Mouse (Mus musculus): Measurements from ENCODE around the gene Itpripl2. TPM values are rescaled to one million over a fixed set of nuclear protein-coding genes. Genes with fewer than 3 reads are reported as not detected.

Itpripl2 gene
- polyA plus RNA-seq, 1 experiment from 2014 or later: 1.1 TPM

- no peaks in the 10 kb centered on the region for H3K4me1 ChIP-seq (replicated peaks; ENCODE audit: control insufficient read depth, insufficient read depth, low read length)
- H3K4me3 ChIP-seq (ENCODE audit: low read depth, low read length): no peak overlapping the region
- no peak overlapping the region for H3K4me2 ChIP-seq
- no peaks in the 10 kb centered on the region for H3K27me3 ChIP-seq (replicated peaks; ENCODE audit: control insufficient read depth, insufficient read depth, low read length)
- no peak overlapping the region for H3K27ac ChIP-seq (ENCODE audit: low read depth, low read length)
- H3K36me3 ChIP-seq (ENCODE audit: control insufficient read depth, insufficient read depth, low read length): no peaks in the 10 kb centered on the region
- H3K9me3 ChIP-seq (ENCODE audit: control insufficient read depth, low read length): no peaks in the 10 kb centered on the region
- DNase-seq (ENCODE audit: low spot score) (no peak), ATAC-seq (replicated peaks; ENCODE audit: low FRiP score) (no peak)
- H3K9ac ChIP-seq (ENCODE audit: low read depth, low read length): no peak overlapping the region
- 84% methylated on average over 9 of the region's 9 CpGs for WGBS
Measured at GRCm38 (mm10) chr7:118480160-118480709, 11.5 kb downstream of the Itpripl2 start.

- DNase-seq (ENCODE audit: low spot score) (no peak), ATAC-seq (replicated peaks; ENCODE audit: low FRiP score) (no peak)
- Histone ChIP-seq H3K27ac (ENCODE audit: low read depth, low read length) (no peak overlapping the region), H3K4me3 (ENCODE audit: low read depth, low read length) (no peak overlapping the region), H3K36me3 (ENCODE audit: control insufficient read depth, insufficient read depth, low read length) (no peaks in the 10 kb centered on the region), H3K4me2 (no peak overlapping the region), H3K9me3 (ENCODE audit: control insufficient read depth, low read length) (no peaks in the 10 kb centered on the region), H3K4me1 (replicated peaks; ENCODE audit: control insufficient read depth, insufficient read depth, low read length) (no peaks in the 10 kb centered on the region), H3K9ac (ENCODE audit: low read depth, low read length) (no peak overlapping the region), H3K27me3 (replicated peaks; ENCODE audit: control insufficient read depth, insufficient read depth, low read length) (no peaks in the 10 kb centered on the region)
- WGBS: 60% methylated on average over 3 of the region's 3 CpGs
Measured at GRCm38 (mm10) chr7:118478835-118479312, 12.9 kb downstream of the Itpripl2 start.

GRCm38 (mm10) chr7:118476428-118476827 lies 15.3 kb downstream of the Itpripl2 start:
- Histone ChIP-seq H3K9me3 (ENCODE audit: control insufficient read depth, low read length) (no peaks in the 10 kb centered on the region), H3K27ac (ENCODE audit: low read depth, low read length) (no peak overlapping the region), H3K4me2 (no peak overlapping the region), H3K9ac (ENCODE audit: low read depth, low read length) (no peak overlapping the region), H3K36me3 (ENCODE audit: control insufficient read depth, insufficient read depth, low read length) (no peaks in the 10 kb centered on the region), H3K27me3 (replicated peaks; ENCODE audit: control insufficient read depth, insufficient read depth, low read length) (no peaks in the 10 kb centered on the region), H3K4me3 (ENCODE audit: low read depth, low read length) (no peak overlapping the region), H3K4me1 (replicated peaks; ENCODE audit: control insufficient read depth, insufficient read depth, low read length) (no peaks in the 10 kb centered on the region)
- no peak for ATAC-seq (replicated peaks; ENCODE audit: low FRiP score)
- WGBS: 68% methylated on average over 5 of the region's 5 CpGs
- DNase-seq (ENCODE audit: low spot score): no peak

GRCm38 (mm10) chr7:118475008-118475705 lies 16.6 kb downstream of the Itpripl2 start:
- Histone ChIP-seq H3K4me2 (no peak overlapping the region), H3K4me3 (ENCODE audit: low read depth, low read length) (no peak overlapping the region), H3K4me1 (replicated peaks; ENCODE audit: control insufficient read depth, insufficient read depth, low read length) (no peaks in the 10 kb centered on the region), H3K36me3 (ENCODE audit: control insufficient read depth, insufficient read depth, low read length) (no peaks in the 10 kb centered on the region), H3K27ac (ENCODE audit: low read depth, low read length) (no peak overlapping the region), H3K9ac (ENCODE audit: low read depth, low read length) (no peak overlapping the region), H3K27me3 (replicated peaks; ENCODE audit: control insufficient read depth, insufficient read depth, low read length) (no peaks in the 10 kb centered on the region), H3K9me3 (ENCODE audit: control insufficient read depth, low read length) (no peaks in the 10 kb centered on the region)
- DNase-seq (ENCODE audit: low spot score): no peak
- WGBS: 85% methylated on average over 7 of the region's 7 CpGs
- no peak for ATAC-seq (replicated peaks; ENCODE audit: low FRiP score)

GRCm38 (mm10) chr7:118472886-118473285 lies 18.9 kb downstream of the Itpripl2 start:
- no peaks in the 10 kb centered on the region for H3K27me3 ChIP-seq (replicated peaks; ENCODE audit: control insufficient read depth, insufficient read depth, low read length)
- no peaks in the 10 kb centered on the region for H3K4me1 ChIP-seq (replicated peaks; ENCODE audit: control insufficient read depth, insufficient read depth, low read length)
- no peak for DNase-seq (ENCODE audit: low spot score)
- no peak overlapping the region for H3K9ac ChIP-seq (ENCODE audit: low read depth, low read length)
- no peak overlapping the region for H3K27ac ChIP-seq (ENCODE audit: low read depth, low read length)
- no peak overlapping the region for H3K4me3 ChIP-seq (ENCODE audit: low read depth, low read length)
- ATAC-seq (replicated peaks; ENCODE audit: low FRiP score): no peak
- no peaks in the 10 kb centered on the region for H3K9me3 ChIP-seq (ENCODE audit: control insufficient read depth, low read length)
- H3K4me2 ChIP-seq: no peak overlapping the region
- H3K36me3 ChIP-seq (ENCODE audit: control insufficient read depth, insufficient read depth, low read length): no peaks in the 10 kb centered on the region
- 91% methylated on average over 1 of the region's 1 CpGs for WGBS

- Histone ChIP-seq H3K9me3 (ENCODE audit: control insufficient read depth, low read length) (no peaks in the 10 kb centered on the region), H3K4me1 (replicated peaks; ENCODE audit: control insufficient read depth, insufficient read depth, low read length) (no peaks in the 10 kb centered on the region), H3K27me3 (replicated peaks; ENCODE audit: control insufficient read depth, insufficient read depth, low read length) (no peaks in the 10 kb centered on the region), H3K9ac (ENCODE audit: low read depth, low read length) (no peak overlapping the region), H3K27ac (ENCODE audit: low read depth, low read length) (no peak overlapping the region), H3K36me3 (ENCODE audit: control insufficient read depth, insufficient read depth, low read length) (no peaks in the 10 kb centered on the region), H3K4me2 (no peak overlapping the region), H3K4me3 (ENCODE audit: low read depth, low read length) (no peak overlapping the region)
- 90% methylated on average over 3 of the region's 3 CpGs for WGBS
- ATAC-seq (replicated peaks; ENCODE audit: low FRiP score) (no peak), DNase-seq (ENCODE audit: low spot score) (no peak)
Measured at GRCm38 (mm10) chr7:118468060-118468459, 23.7 kb downstream of the Itpripl2 start.

GRCm38 (mm10) chr7:118464432-118464831 lies 27.3 kb downstream of the Itpripl2 start:
- no peaks in the 10 kb centered on the region for H3K9me3 ChIP-seq (ENCODE audit: control insufficient read depth, low read length)
- no peaks in the 10 kb centered on the region for H3K27me3 ChIP-seq (replicated peaks; ENCODE audit: control insufficient read depth, insufficient read depth, low read length)
- no peak overlapping the region for H3K9ac ChIP-seq (ENCODE audit: low read depth, low read length)
- H3K4me1 ChIP-seq (replicated peaks; ENCODE audit: control insufficient read depth, insufficient read depth, low read length): no peaks in the 10 kb centered on the region
- WGBS: 44% methylated on average over 4 of the region's 4 CpGs
- H3K4me3 ChIP-seq (ENCODE audit: low read depth, low read length): no peak overlapping the region
- DNase-seq (ENCODE audit: low spot score) (no peak), ATAC-seq (replicated peaks; ENCODE audit: low FRiP score) (no peak)
- no peaks in the 10 kb centered on the region for H3K36me3 ChIP-seq (ENCODE audit: control insufficient read depth, insufficient read depth, low read length)
- H3K4me2 ChIP-seq: no peak overlapping the region
- H3K27ac ChIP-seq (ENCODE audit: low read depth, low read length): no peak overlapping the region

GRCm38 (mm10) chr7:118462818-118463762 lies 28.7 kb downstream of the Itpripl2 start:
- 58% methylated on average over 11 of the region's 11 CpGs for WGBS
- no peak overlapping the region for H3K27ac ChIP-seq (ENCODE audit: low read depth, low read length)
- DNase-seq (ENCODE audit: low spot score) (no peak), ATAC-seq (replicated peaks; ENCODE audit: low FRiP score) (no peak)
- no peaks in the 10 kb centered on the region for H3K27me3 ChIP-seq (replicated peaks; ENCODE audit: control insufficient read depth, insufficient read depth, low read length)
- H3K4me3 ChIP-seq (ENCODE audit: low read depth, low read length): no peak overlapping the region
- no peak overlapping the region for H3K9ac ChIP-seq (ENCODE audit: low read depth, low read length)
- no peaks in the 10 kb centered on the region for H3K4me1 ChIP-seq (replicated peaks; ENCODE audit: control insufficient read depth, insufficient read depth, low read length)
- H3K9me3 ChIP-seq (ENCODE audit: control insufficient read depth, low read length): no peaks in the 10 kb centered on the region
- H3K36me3 ChIP-seq (ENCODE audit: control insufficient read depth, insufficient read depth, low read length): no peaks in the 10 kb centered on the region
- no peak overlapping the region for H3K4me2 ChIP-seq

All from liver, embryonic 11.5 days (tissue).